Mouse (Mus musculus): ENCODE data around the gene Dnmt1. TPM values are rescaled to one million over a fixed set of nuclear protein-coding genes. Genes with fewer than 3 reads are reported as not detected.

The Dnmt1 gene
- polyA plus RNA-seq, 1 experiment, result 54.5 TPM

GRCm38 (mm10) chr9:20866879-20867278, 92.8 kb downstream of the Dnmt1 start:
- no peak for TF ChIP-seq POLR2A (IDR thresholded peaks at IDR 0.05; ENCODE audit: borderline replicate concordance, low read depth, low read length)
- TF ChIP-seq CTCF (IDR thresholded peaks at IDR 0.05; ENCODE audit: low read depth, low read length), result no peak
- Histone ChIP-seq H3K27ac (ENCODE audit: insufficient read depth, low read depth, low read length) (no peak overlapping the region), H3K4me3 (ENCODE audit: insufficient read depth, low read length) (no peak overlapping the region), H3K4me1 (ENCODE audit: control insufficient read depth, insufficient read depth, low read length) (0 out of 2 replicates have a peak, but pooled peaks cover 2% of the 10 kb centered on the region)

- TF ChIP-seq CTCF (IDR thresholded peaks at IDR 0.05; ENCODE audit: low read depth, low read length) (no peak), POLR2A (IDR thresholded peaks at IDR 0.05; ENCODE audit: borderline replicate concordance, low read depth, low read length) (no peak)
- Histone ChIP-seq H3K4me3 (ENCODE audit: insufficient read depth, low read length) (no peak overlapping the region), H3K4me1 (ENCODE audit: control insufficient read depth, insufficient read depth, low read length) (no peaks in the 10 kb centered on the region), H3K27ac (ENCODE audit: insufficient read depth, low read depth, low read length) (no peak overlapping the region)
These were observed 97.5 kb downstream of the Dnmt1 start for GRCm38 (mm10) chr9:20862225-20862624.

GRCm38 (mm10) chr9:20861821-20862220, 97.9 kb downstream of the Dnmt1 start:
- TF ChIP-seq CTCF (IDR thresholded peaks at IDR 0.05; ENCODE audit: low read depth, low read length), result peak; percentile 79
- TF ChIP-seq POLR2A (IDR thresholded peaks at IDR 0.05; ENCODE audit: borderline replicate concordance, low read depth, low read length), result no peak
- Histone ChIP-seq H3K27ac (ENCODE audit: insufficient read depth, low read depth, low read length) (no peak overlapping the region), H3K4me3 (ENCODE audit: insufficient read depth, low read length) (no peak overlapping the region), H3K4me1 (ENCODE audit: control insufficient read depth, insufficient read depth, low read length) (no peaks in the 10 kb centered on the region)

- no peak overlapping the region for H3K27ac ChIP-seq (ENCODE audit: insufficient read depth, low read depth, low read length)
- no peaks in the 10 kb centered on the region for H3K4me1 ChIP-seq (ENCODE audit: control insufficient read depth, insufficient read depth, low read length)
- H3K4me3 ChIP-seq (ENCODE audit: insufficient read depth, low read length), result no peak overlapping the region
- TF ChIP-seq CTCF (IDR thresholded peaks at IDR 0.05; ENCODE audit: low read depth, low read length) (no peak), POLR2A (IDR thresholded peaks at IDR 0.05; ENCODE audit: borderline replicate concordance, low read depth, low read length) (no peak)
These were observed 99.8 kb downstream of the Dnmt1 start for GRCm38 (mm10) chr9:20859926-20860325.

Other genes with a start within 250 kb of the Dnmt1 start
- gene Olfm2, start 213.5 kb downstream of the Dnmt1 start, polyA plus RNA-seq (2012; ENCODE audit: insufficient read depth, insufficient read length, missing spikeins), result not detected in 2 replicates
- 0.15 and 0.31 TPM in 2 replicates for gene Col5a3, start 144.8 kb downstream of the Dnmt1 start, polyA plus RNA-seq (2012; ENCODE audit: insufficient read depth, insufficient read length, missing spikeins)
- gene Rdh8, start 141.4 kb downstream of the Dnmt1 start, polyA plus RNA-seq (2012; ENCODE audit: insufficient read depth, insufficient read length, missing spikeins), result not detected in 2 replicates
- 19.9 and 23.5 TPM in 2 replicates for gene A230050P20Rik, start 91.2 kb downstream of the Dnmt1 start, polyA plus RNA-seq (2012; ENCODE audit: insufficient read depth, insufficient read length, missing spikeins)
- 1.4 and 1.7 TPM in 2 replicates for gene Angptl6, start 80.2 kb downstream of the Dnmt1 start, polyA plus RNA-seq (2012; ENCODE audit: insufficient read depth, insufficient read length, missing spikeins)
- gene Ppan, start 71.7 kb downstream of the Dnmt1 start, polyA plus RNA-seq (2012; ENCODE audit: insufficient read depth, insufficient read length, missing spikeins), result 9.2 and 11.9 TPM in 2 replicates
- gene Eif3g, start 61.3 kb downstream of the Dnmt1 start, polyA plus RNA-seq (2012; ENCODE audit: insufficient read depth, insufficient read length, missing spikeins), result 65.4 and 71.5 TPM in 2 replicates
- gene S1pr2, start 16.9 kb upstream of the Dnmt1 start, polyA plus RNA-seq (2012; ENCODE audit: insufficient read depth, insufficient read length, missing spikeins), result 46.5 and 48.2 TPM in 2 replicates
- gene Mrpl4, start 42.9 kb upstream of the Dnmt1 start, polyA plus RNA-seq (2012; ENCODE audit: insufficient read depth, insufficient read length, missing spikeins), result 52.7 and 61.3 TPM in 2 replicates
- gene Icam1, start 56.1 kb upstream of the Dnmt1 start, polyA plus RNA-seq (2012; ENCODE audit: insufficient read depth, insufficient read length, missing spikeins), result 67.4 and 79.0 TPM in 2 replicates
- not detected in 2 replicates for gene Icam4, start 69.5 kb upstream of the Dnmt1 start, polyA plus RNA-seq (2012; ENCODE audit: insufficient read depth, insufficient read length, missing spikeins)
- gene Icam5, start 72.2 kb upstream of the Dnmt1 start, polyA plus RNA-seq (2012; ENCODE audit: insufficient read depth, insufficient read length, missing spikeins), result 0.31 TPM in 1 of 2 replicates, not detected in the other
- not detected in 2 replicates for gene Zglp1, start 107.2 kb upstream of the Dnmt1 start, polyA plus RNA-seq (2012; ENCODE audit: insufficient read depth, insufficient read length, missing spikeins)
- gene Gm49373, start 113.2 kb upstream of the Dnmt1 start, polyA plus RNA-seq (2012; ENCODE audit: insufficient read depth, insufficient read length, missing spikeins), result not detected in 2 replicates
- gene Fdx1l, start 113.7 kb upstream of the Dnmt1 start, polyA plus RNA-seq (2012; ENCODE audit: insufficient read depth, insufficient read length, missing spikeins), result 24.8 and 32.1 TPM in 2 replicates
- gene Gm38431, start 132.1 kb upstream of the Dnmt1 start, polyA plus RNA-seq (2012; ENCODE audit: insufficient read depth, insufficient read length, missing spikeins), result 0.56 and 1.3 TPM in 2 replicates
- 31.2 and 35.4 TPM in 2 replicates for gene Raver1, start 132.1 kb upstream of the Dnmt1 start, polyA plus RNA-seq (2012; ENCODE audit: insufficient read depth, insufficient read length, missing spikeins)
- 46.3 and 47.1 TPM in 2 replicates for gene Tyk2, start 171.4 kb upstream of the Dnmt1 start, polyA plus RNA-seq (2012; ENCODE audit: insufficient read depth, insufficient read length, missing spikeins)
- gene Cdc37, start 190.1 kb upstream of the Dnmt1 start, polyA plus RNA-seq (2012; ENCODE audit: insufficient read depth, insufficient read length, missing spikeins), result 104 and 110 TPM in 2 replicates
- 13.2 and 14.2 TPM in 2 replicates for gene Pde4a, start 205.8 kb upstream of the Dnmt1 start, polyA plus RNA-seq (2012; ENCODE audit: insufficient read depth, insufficient read length, missing spikeins)

All from bone marrow macrophage, adult 2 months (primary cell).